Mouse (Mus musculus): ENCODE results near the gene Serpini2. TPM values are rescaled to one million over a fixed set of nuclear protein-coding genes. Genes with fewer than 3 reads are reported as not detected.
"Not testable (repeated sequence)": the region's sequence is repeated elsewhere in the genome, so short reads cannot be mapped to it uniquely, and the experiment has no call there.

Gene Serpini2
- polyA plus RNA-seq (2014; fragmentation: Nextera tagmentation; extraction: Ambion mirVana): not detected in 2 replicates

DNA sequence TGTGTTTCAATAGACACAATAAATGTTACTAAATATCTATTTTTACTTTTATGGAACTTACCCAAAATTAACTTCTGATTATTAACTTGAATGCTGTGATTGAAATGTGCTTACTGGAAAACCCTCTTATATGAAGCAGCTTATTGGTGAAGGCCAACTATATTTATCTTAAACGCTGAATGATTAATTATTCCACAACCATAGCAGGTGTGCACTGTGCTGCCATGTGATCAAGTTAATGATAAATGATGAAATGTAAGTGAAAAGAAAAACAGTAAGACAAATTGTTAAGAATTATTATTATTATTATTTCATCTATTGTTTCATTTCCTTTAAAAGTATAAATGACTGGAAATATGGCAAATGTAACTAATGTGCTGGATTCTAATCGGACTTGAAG, at the start of gene Serpini2:
TSS of gene Serpini2 (minus strand) at position 101 of the 400 bp plus-strand sequence.
- Histone ChIP-seq H3K9ac (ENCODE audit: low read depth, low read length) (no peak within 1 kb of the TSS), H3K9me3 (ENCODE audit: control insufficient read depth, low read length) (no peaks in the 10 kb centered on the region), H3K27me3 (replicated peaks; ENCODE audit: control insufficient read depth, insufficient read depth, low read length) (no peaks in the 10 kb centered on the region), H3K4me1 (ENCODE audit: control insufficient read depth, insufficient read depth, low read length) (no peaks in the 10 kb centered on the region), H3K36me3 (ENCODE audit: control insufficient read depth, insufficient read depth, low read length) (no peaks in the 10 kb centered on the region), H3K4me3 (ENCODE audit: low read depth, low read length) (no peak within 1 kb of the TSS), H3K4me2 (ENCODE audit: low read depth, low read length) (no peak within 1 kb of the TSS), H3K27ac (replicated peaks; ENCODE audit: low read depth, low read length) (no peak within 1 kb of the TSS)
- DNase-seq (ENCODE audit: low spot score) (no peak), ATAC-seq (ENCODE audit: low read depth) (no peak)
- 82% methylated on average over 2 of the region's 2 CpGs for WGBS

DNA sequence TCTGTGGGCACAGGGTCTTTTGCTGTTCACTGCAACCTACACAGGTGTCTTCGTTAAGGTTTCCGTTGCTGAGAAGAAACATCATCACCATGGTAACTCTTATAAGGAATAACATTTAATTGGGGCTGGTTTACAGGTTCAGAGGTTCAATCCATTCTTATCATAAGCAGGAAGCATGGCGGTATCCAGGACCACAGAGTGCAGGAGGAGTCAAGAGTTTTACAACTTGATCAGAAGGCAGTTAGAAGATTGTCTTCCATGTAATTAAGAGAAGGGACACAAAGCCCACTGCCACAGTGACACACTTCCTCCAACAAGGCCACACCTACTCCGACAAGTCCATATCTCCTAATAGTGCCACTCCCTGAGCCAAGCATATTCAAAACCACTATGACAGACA, 39.0 kb upstream of the Serpini2 start:
- Histone ChIP-seq H3K4me1 (ENCODE audit: control insufficient read depth, insufficient read depth, low read length) (no peaks in the 10 kb centered on the region), H3K4me3 (ENCODE audit: low read depth, low read length) (no peak overlapping the region), H3K4me2 (ENCODE audit: low read depth, low read length) (no peak overlapping the region), H3K36me3 (ENCODE audit: control insufficient read depth, insufficient read depth, low read length) (no peaks in the 10 kb centered on the region), H3K9me3 (ENCODE audit: control insufficient read depth, low read length) (no peaks in the 10 kb centered on the region), H3K27me3 (replicated peaks; ENCODE audit: control insufficient read depth, insufficient read depth, low read length) (no peaks in the 10 kb centered on the region), H3K27ac (replicated peaks; ENCODE audit: low read depth, low read length) (no peak overlapping the region), H3K9ac (ENCODE audit: low read depth, low read length) (no peak overlapping the region)
- no peak for ATAC-seq (ENCODE audit: low read depth)
- WGBS: 85% methylated on average over 4 of the region's 4 CpGs
- DNase-seq (ENCODE audit: low spot score): no peak

DNA sequence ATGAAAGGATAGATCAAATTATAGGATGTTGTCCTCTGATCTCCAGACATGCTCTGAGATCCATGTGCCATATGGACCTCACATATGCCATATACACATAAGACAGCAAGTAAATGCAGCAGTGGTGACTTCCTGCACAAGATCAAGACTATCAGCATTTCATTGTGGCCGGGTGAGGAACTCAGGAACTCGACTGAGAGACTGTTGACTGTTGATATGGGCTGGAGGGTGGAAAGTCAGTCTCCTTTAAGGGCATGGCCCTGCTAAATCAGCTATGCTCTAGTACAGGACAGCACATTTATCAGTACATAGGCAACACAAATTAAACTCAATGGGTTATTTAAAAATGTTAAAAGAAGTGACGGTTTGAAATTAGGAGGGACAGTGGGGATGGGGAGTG, 38.4 kb upstream of the Serpini2 start:
- Histone ChIP-seq H3K4me3 (ENCODE audit: low read depth, low read length) (no peak overlapping the region), H3K36me3 (ENCODE audit: control insufficient read depth, insufficient read depth, low read length) (no peaks in the 10 kb centered on the region), H3K4me1 (ENCODE audit: control insufficient read depth, insufficient read depth, low read length) (no peaks in the 10 kb centered on the region), H3K9me3 (ENCODE audit: control insufficient read depth, low read length) (no peaks in the 10 kb centered on the region), H3K4me2 (ENCODE audit: low read depth, low read length) (no peak overlapping the region), H3K27me3 (replicated peaks; ENCODE audit: control insufficient read depth, insufficient read depth, low read length) (no peaks in the 10 kb centered on the region), H3K9ac (ENCODE audit: low read depth, low read length) (no peak overlapping the region), H3K27ac (replicated peaks; ENCODE audit: low read depth, low read length) (no peak overlapping the region)
- DNase-seq (ENCODE audit: low spot score): no peak
- 79% methylated on average over 3 of the region's 3 CpGs for WGBS
- no peak for ATAC-seq (ENCODE audit: low read depth)

GRCm38 (mm10) chr3:75305584-75305983, 35.7 kb upstream of the Serpini2 start:
- Histone ChIP-seq H3K36me3 (ENCODE audit: control insufficient read depth, insufficient read depth, low read length) (no peaks in the 10 kb centered on the region), H3K4me1 (ENCODE audit: control insufficient read depth, insufficient read depth, low read length) (no peaks in the 10 kb centered on the region), H3K9me3 (ENCODE audit: control insufficient read depth, low read length) (no peaks in the 10 kb centered on the region), H3K4me3 (ENCODE audit: low read depth, low read length) (no peak overlapping the region), H3K4me2 (ENCODE audit: low read depth, low read length) (no peak overlapping the region), H3K27ac (replicated peaks; ENCODE audit: low read depth, low read length) (no peak overlapping the region), H3K9ac (ENCODE audit: low read depth, low read length) (no peak overlapping the region), H3K27me3 (replicated peaks; ENCODE audit: control insufficient read depth, insufficient read depth, low read length) (no peaks in the 10 kb centered on the region)
- ATAC-seq (ENCODE audit: low read depth): no peak
- WGBS: 87% methylated on average over 3 of the region's 3 CpGs
- no peak for DNase-seq (ENCODE audit: low spot score)

DNA sequence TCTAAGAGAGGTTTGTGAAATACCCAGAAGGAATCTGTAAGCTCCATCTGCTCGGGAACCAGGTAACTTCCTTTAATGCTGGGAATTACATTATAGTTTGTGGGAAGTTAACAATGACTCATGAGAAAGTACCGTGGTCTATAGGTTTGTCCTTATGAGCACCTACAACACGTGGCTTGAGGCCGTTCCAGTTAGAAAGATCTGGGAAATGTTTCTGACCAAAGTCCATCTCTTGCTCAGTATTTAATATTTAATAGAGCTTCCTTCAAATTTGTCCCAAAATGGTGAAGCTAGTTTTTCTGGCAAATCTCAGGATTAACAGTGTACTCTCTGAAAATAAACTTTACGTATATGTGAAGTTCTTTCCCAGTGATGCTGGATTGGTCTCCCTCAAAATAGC, 34.7 kb upstream of the Serpini2 start:
- Histone ChIP-seq H3K36me3 (ENCODE audit: control insufficient read depth, insufficient read depth, low read length) (no peaks in the 10 kb centered on the region), H3K27me3 (replicated peaks; ENCODE audit: control insufficient read depth, insufficient read depth, low read length) (no peaks in the 10 kb centered on the region), H3K4me3 (ENCODE audit: low read depth, low read length) (no peak overlapping the region), H3K9me3 (ENCODE audit: control insufficient read depth, low read length) (no peaks in the 10 kb centered on the region), H3K27ac (replicated peaks; ENCODE audit: low read depth, low read length) (no peak overlapping the region), H3K4me1 (ENCODE audit: control insufficient read depth, insufficient read depth, low read length) (no peaks in the 10 kb centered on the region), H3K9ac (ENCODE audit: low read depth, low read length) (no peak overlapping the region), H3K4me2 (ENCODE audit: low read depth, low read length) (no peak overlapping the region)
- WGBS: 92% methylated on average over 5 of the region's 5 CpGs
- DNase-seq (ENCODE audit: low spot score) (no peak), ATAC-seq (ENCODE audit: low read depth) (no peak)

DNA sequence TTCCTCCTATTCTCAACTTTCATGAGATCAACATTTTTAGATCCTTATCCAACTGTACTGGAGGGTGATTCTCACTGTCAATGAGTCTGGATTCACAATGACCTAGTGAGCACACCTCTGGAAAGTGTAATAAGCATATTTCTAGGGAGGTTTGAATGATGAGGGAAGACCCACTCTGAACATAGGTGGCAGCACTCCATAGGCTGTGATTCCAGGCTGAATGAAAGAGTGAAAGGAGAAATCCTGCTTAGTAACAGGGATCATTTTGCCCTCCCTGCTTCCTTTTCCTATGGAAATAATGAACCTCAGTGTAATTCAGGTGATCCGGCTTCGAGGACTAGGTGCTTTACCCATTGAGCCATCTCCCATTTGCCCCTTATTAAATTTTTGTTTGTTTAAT, 31.2 kb upstream of the Serpini2 start:
- Histone ChIP-seq H3K36me3 (ENCODE audit: control insufficient read depth, insufficient read depth, low read length) (no peaks in the 10 kb centered on the region), H3K27me3 (replicated peaks; ENCODE audit: control insufficient read depth, insufficient read depth, low read length) (no peaks in the 10 kb centered on the region), H3K4me3 (ENCODE audit: low read depth, low read length) (no peak overlapping the region), H3K9ac (ENCODE audit: low read depth, low read length) (no peak overlapping the region), H3K4me2 (ENCODE audit: low read depth, low read length) (no peak overlapping the region), H3K9me3 (ENCODE audit: control insufficient read depth, low read length) (no peaks in the 10 kb centered on the region), H3K27ac (replicated peaks; ENCODE audit: low read depth, low read length) (no peak overlapping the region), H3K4me1 (ENCODE audit: control insufficient read depth, insufficient read depth, low read length) (peaks cover 3% of the 10 kb centered on the region; the same call in 1 of the 2 replicates)
- 88% methylated on average over 2 of the region's 2 CpGs for whole genome bisulfite sequencing
- no peak for ATAC-seq (ENCODE audit: low read depth)
- DNase-seq (ENCODE audit: low spot score): no peak

GRCm38 (mm10) chr3:75299464-75299863, 29.6 kb upstream of the Serpini2 start:
- ATAC-seq (ENCODE audit: low read depth); H3K36me3 ChIP-seq (ENCODE audit: control insufficient read depth, insufficient read depth, low read length); H3K9me3 ChIP-seq (ENCODE audit: control insufficient read depth, low read length); H3K4me1 ChIP-seq (ENCODE audit: control insufficient read depth, insufficient read depth, low read length); H3K4me3 ChIP-seq (ENCODE audit: low read depth, low read length); H3K4me2 ChIP-seq (ENCODE audit: low read depth, low read length); H3K27ac ChIP-seq (replicated peaks; ENCODE audit: low read depth, low read length); DNase-seq (ENCODE audit: low spot score); H3K27me3 ChIP-seq (replicated peaks; ENCODE audit: control insufficient read depth, insufficient read depth, low read length); H3K9ac ChIP-seq (ENCODE audit: low read depth, low read length): not testable (repeated sequence)
- 78% methylated on average over 1 of the region's 1 CpGs for WGBS

DNA sequence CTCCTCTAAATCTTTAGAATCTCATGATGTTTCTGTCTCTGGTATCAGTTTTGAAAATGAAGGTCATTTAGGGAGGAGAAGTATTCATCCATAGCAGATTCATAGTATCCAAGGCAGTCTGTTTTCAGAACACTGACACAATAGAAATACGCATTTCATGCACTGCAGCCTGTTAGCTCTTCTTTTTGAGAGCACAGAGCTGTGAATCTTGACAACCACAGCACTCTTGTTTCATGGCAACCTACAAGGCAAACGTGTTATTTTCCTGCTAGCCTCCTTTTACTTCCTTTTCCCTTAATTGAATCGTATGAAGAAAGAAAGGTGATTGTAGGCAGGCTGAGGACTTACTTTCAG, 27.9 kb upstream of the Serpini2 start:
- WGBS: 59% methylated on average over 3 of the region's 3 CpGs
- Histone ChIP-seq H3K4me3 (ENCODE audit: low read depth, low read length) (no peak overlapping the region), H3K27ac (replicated peaks; ENCODE audit: low read depth, low read length) (no peak overlapping the region), H3K4me2 (ENCODE audit: low read depth, low read length) (no peak overlapping the region), H3K4me1 (ENCODE audit: control insufficient read depth, insufficient read depth, low read length) (peaks cover 3% of the 10 kb centered on the region; the same call in 1 of the 2 replicates), H3K36me3 (ENCODE audit: control insufficient read depth, insufficient read depth, low read length) (no peaks in the 10 kb centered on the region), H3K27me3 (replicated peaks; ENCODE audit: control insufficient read depth, insufficient read depth, low read length) (no peaks in the 10 kb centered on the region), H3K9me3 (ENCODE audit: control insufficient read depth, low read length) (no peaks in the 10 kb centered on the region), H3K9ac (ENCODE audit: low read depth, low read length) (no peak overlapping the region)
- DNase-seq (ENCODE audit: low spot score) (no peak), ATAC-seq (ENCODE audit: low read depth) (0 out of 2 replicates have a peak, but pooled peaks have one; percentile 4)

- ATAC-seq (ENCODE audit: low read depth): peak; percentile 53; the same call in 1 of the 2 replicates
- WGBS: 50% methylated on average over 2 of the region's 2 CpGs
- H3K4me2 ChIP-seq (ENCODE audit: low read depth, low read length): no peak overlapping the region
These were observed 27.3 kb upstream of the Serpini2 start for GRCm38 (mm10) chr3:75297026-75297757.

More at GRCm38 (mm10) chr3:75297026-75297757, 27.3 kb upstream of the Serpini2 start:
- Histone ChIP-seq H3K27ac (replicated peaks; ENCODE audit: low read depth, low read length) (no peak overlapping the region), H3K9ac (ENCODE audit: low read depth, low read length) (no peak overlapping the region), H3K4me3 (ENCODE audit: low read depth, low read length) (no peak overlapping the region), H3K4me1 (ENCODE audit: control insufficient read depth, insufficient read depth, low read length) (peaks cover 3% of the 10 kb centered on the region; the same call in 1 of the 2 replicates), H3K9me3 (ENCODE audit: control insufficient read depth, low read length) (no peaks in the 10 kb centered on the region), H3K36me3 (ENCODE audit: control insufficient read depth, insufficient read depth, low read length) (no peaks in the 10 kb centered on the region), H3K27me3 (replicated peaks; ENCODE audit: control insufficient read depth, insufficient read depth, low read length) (no peaks in the 10 kb centered on the region)
- DNase-seq (ENCODE audit: low spot score): peak; percentile 45
